Mouse (Mus musculus): ENCODE measurements around the gene Pde8a.

Gene Pde8a

DNA sequence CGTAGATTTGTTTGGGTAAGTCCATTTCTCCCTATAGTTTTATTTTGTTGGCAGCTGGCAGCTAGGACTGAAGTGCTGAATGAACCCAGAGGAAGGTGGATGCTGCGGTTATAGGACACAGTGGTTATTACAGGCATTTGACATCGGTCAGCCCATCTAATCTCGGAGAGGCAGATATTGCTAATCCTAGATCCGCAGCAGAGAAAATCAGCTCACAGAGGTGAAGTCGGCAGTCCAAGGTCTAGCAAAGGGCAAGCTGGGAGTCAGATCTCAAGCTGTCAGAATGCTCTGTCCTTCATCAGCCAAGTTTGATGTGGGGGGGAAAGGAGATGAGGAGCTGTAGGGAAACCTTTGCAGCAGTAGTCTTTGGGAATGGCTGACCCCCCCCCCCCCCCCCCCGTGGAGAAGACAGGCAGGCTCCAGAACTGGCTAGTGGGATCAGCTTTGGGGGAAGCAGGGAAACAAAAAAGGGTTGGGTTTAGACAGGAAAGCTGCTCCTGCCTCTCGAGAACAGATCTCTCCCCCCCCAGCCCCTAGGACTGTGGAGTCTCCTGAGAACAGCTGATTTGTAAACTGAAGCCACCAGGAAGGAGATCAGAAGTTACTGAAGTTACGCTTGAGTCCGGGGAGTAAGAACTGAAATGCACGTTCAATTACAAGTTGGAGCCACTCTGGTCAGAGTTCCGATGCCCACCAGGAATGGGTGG, 3.3 kb upstream of the Pde8a start:
- DNase-seq (ENCODE audit: low spot score), result no peak

DNA sequence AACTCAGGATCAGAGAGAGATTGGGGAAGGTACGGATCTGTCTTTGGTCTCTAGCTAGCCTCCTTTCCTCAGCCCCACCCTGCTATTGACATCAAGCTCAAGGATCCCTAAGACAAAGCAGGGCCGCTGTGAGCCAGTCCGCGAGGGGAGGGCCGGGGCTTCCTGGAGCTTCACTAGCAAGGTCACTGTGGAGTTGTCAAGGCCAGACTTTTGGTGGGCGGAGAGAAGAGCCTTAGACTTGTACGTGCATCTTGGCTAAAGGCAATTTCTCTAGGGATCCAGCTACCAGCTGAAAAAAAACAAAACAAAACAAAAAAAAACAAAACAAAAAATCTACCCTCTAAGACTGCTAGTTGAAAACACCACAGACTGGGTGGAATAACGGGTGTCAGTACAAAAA, 1.6 kb upstream of the Pde8a start:
- no peak for DNase-seq (ENCODE audit: low spot score)

DNA sequence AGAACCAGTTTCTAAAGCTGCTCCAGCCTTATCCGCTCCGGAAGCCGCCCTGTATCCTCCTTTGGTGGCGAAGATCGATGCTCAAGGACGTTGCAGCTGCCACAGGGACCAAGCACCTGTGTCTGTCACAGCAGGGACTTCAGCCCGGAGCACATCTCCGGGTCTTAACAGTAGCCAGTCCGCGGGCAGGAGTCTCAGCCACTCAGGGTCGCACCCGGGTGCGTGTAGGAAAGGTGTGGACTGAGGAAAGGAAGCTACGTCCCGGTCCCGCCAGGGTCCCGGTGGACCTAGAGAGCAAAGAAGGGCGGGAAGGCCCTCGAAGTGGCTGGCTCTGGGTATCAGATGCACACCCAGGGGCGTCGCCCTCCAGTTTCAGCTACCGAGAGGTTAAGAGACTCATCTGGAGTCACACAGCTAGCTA, 1.1 kb upstream of the Pde8a start:
- DNase-seq (ENCODE audit: low spot score), result peak; percentile 34

DNA sequence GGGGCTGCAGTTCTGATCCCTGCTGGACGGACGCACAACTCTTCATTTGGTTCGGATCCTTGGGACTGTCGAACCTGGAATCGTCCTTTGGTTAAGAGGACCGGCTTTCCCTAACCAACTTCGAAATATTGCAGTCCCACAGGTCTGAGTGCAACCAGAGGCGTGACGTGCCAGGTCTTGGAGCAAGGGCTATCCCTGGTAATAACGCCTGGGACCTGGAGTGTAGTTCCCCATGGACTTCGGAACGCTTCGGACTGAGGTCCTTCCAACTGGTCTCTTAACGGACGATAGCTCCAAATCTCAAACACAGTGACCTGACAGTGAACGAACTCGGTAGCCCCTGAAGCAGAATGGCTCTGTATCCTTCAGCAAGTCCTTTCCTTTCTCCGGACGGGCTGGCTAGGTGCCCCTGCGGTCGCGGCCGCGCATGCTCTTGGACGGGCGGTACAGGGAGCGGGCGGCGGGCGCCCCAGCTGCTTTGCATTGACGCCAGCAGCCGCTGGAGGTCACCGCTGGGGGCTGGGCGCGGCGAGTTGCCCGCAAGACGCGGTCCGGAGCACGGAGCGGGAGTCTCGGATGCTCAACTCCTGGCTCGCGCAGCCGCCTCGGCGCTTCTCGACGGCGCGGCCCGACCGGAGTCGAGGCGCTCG, 574 bp upstream of the Pde8a start:
- DNase-seq (ENCODE audit: low spot score), result peak; percentile 93

DNA sequence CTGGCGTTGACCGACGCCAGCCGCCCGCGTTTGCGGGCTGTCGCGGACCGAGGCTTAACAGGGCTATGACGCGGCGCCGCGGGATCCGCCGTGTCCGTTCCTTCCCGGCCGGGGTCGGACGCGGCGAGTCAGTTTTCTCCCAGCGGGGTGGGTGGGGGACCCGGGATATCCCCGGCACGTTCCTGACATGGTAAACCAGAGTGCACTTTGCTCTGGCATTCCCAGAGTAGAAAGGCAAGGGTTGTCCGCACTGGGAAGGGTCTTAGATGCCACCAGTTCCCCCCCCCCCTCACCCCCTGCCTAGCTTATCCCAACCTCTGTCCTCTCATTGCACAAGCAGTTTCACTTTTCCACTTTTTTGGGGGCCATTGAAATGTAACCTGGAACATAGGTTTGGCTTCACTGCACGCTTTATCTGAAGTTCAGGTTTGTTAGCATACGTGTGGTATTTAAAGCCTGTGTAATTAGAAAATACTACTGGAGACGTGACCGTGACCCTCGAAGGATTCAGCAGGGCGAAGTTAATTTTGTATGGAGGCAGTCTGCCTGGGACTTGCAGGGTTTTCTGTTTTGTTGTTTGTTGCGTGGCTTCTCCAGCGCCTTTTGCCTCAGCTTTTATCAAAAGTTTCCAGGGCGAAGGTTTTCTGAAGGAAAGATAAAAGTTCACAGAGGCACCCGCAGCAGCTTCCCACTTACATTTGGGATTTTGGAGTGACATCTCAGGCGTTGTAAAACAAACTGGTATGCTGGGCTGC, 934 bp downstream of the Pde8a start:
- no peak for DNase-seq (ENCODE audit: low spot score)

DNA sequence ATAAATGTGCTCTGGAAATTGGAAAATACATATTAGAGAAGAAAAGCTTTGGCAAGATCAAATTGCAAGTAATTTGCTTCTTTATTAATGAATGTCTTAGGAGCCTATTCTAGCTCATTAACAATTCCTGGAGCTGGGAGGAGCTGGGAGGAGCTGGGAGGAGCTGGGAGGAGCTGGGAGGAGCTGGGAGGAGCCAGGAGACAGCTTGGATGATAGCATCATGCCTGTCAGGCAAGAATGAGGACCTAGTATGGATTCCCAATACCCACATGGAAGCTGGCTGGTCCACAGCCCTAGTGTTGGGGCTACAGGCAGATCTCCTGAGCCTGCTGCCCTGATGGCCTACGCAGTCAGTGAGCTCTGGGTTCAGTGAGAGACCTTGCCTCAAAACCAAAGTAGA, 2.6 kb downstream of the Pde8a start:
- DNase-seq (ENCODE audit: low spot score), result no peak

DNA sequence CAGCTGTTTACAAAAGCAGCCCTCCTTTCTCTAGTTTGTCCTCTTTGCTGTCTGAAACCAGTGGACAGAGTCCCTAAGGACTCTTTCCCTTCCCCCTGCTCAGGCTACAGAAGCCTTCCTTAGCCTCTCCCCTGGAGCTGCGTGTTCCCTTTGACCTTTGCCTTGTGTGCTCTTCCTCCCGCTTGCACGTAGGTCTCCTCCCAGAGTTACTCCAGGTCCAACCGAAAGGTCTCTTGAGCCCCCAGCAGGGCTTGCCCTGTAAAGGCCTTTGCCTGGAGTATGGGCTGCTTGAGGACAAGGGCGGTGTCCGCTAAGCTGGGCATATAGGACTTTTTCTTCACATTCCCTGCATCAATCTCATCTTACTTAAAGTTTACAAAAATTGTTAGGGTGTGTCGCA, 5.9 kb downstream of the Pde8a start:
- DNase-seq (ENCODE audit: low spot score), result no peak

DNA sequence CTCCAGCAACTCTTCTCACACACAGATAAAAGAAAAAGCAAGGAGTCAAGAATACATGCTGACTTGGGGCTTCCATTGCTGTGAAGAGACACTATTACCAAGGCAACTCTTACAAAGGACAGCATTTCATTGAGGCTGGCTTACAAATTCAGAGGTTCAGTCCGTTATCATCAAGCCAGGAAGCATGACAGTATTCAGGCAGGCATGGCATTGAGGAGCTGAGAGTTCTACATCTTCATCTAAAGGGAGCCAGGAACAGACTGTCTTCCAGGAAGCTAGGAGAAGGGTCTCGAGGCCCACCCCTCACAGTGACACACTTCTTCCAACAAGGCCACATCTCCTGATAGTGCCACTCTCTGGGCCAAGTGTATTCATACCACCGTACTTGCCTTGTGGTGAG, 7.0 kb downstream of the Pde8a start:
- DNase-seq (ENCODE audit: low spot score), result no peak

DNA sequence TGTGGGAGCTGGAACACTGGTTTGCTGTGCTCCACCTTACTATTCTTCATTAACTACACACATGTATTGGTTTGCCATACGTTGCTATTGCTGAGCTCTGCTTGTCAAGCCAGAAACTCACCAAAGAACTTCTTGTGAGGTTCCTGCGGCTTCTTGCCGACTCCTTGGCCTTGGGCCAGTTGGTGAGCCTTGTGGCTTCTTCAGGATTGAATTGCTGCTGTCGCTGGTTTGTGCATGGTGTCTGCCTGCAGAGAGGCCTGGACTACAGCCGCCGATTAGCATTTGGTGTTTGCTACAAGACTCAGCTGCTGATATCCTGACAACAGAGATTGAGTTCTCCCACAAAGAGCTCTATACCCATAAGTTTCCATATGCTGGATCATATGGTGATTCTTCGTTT, 10.9 kb downstream of the Pde8a start:
- DNase-seq (ENCODE audit: low spot score), result no peak

DNA sequence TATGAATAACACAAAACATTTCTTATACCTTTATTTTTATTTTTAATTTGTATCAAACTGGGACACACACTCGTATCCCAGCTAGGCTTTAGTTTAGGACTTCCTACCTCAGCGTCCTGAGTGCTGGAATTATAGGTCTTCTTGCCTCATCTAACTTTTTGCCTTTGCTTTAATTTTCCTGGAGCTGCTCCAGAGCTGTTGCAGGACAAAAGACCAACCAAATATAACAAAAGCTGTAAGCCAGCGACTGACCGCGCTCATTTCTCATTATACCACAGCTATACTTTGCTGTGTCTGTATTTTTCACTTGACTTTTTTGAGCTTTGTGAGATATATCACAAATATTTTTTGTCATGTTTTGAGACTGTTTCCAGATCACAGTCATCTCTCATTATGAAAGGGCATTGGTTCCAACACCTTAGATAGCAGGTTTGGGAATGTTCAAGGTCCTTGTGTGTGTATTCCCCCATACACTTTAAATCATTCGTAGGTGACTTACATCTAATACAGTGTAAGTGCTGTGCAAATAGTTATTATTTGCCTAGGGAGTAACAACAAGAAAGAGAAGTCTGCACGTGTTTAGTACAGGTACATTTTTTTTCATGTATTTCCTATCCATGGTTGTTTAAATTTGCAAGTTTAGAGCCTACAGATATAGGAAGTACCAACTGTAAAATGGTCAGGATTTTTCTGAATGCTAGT, 16.8 kb downstream of the Pde8a start:
- no peak for DNase-seq (ENCODE audit: low spot score)

DNA sequence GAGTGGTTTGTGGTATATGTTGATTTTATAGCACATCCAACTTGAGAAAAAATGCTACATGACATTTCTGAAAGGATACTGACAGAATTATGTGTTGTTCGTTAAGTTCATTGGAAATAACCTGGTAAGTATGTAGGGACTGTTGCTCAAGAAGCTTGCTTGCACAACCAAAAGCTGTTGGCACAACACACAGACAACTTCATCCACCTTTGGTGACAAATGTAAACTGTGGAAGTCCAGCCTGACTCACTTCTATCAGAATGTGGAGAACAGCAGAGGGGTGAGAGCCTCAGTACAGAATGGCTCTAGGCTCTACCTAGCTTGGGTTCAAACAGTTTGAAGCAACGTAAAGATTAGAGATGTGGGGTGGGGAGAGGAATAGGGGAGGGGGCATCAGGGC, 19.3 kb downstream of the Pde8a start:
- no peak for DNase-seq (ENCODE audit: low spot score)

DNA sequence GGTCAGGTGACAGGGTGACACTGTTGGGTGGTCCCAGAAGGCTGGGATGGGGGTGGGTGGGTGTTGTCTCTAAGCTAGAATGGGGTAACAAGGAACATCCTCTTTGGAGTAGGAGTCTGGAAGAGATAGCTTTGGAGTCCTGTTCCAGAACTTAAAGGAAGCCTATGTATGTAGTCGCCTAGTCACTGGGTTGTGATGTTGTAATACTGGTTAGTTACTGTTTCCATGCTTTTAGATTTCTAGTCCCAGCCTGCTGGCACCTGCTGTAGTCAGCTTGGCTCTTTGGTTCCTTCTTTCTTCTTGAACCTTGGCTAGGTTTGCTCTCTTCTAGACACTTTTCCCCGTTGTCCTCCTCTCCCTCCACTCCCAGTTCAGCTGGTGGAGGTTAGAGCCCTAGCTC, 21.7 kb downstream of the Pde8a start:
- DNase-seq (ENCODE audit: low spot score), result no peak

DNA sequence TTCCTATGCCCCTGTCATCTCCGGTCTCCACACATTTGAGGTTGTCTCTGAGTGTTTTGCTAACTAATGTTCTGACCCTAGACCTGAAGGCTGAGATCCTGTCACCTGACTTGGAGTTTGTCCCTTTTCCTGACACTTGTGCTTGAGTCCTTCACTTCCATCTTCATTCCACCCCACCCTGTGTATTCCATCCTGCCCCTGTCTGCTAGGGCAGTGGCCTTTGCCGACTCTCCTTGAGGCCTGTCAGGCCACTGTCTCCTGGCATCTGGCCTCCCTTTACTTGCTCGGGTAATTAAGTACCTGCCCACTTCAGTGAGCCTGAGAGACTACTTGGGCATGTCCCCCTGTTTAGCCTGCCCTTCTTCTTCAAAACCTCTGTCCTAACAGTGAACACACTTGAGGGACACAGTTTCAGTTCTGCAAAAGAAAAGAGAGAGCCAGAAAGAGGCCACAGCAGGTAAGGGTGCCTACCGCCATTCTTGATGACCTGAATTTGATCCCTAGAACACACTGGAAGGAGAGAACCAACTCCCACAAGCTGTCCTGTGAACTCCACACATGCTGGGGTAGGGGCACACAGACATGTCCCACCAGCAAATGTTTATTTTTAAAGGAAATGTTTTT, 22.3 kb downstream of the Pde8a start:
- DNase-seq (ENCODE audit: low spot score), result no peak

DNA sequence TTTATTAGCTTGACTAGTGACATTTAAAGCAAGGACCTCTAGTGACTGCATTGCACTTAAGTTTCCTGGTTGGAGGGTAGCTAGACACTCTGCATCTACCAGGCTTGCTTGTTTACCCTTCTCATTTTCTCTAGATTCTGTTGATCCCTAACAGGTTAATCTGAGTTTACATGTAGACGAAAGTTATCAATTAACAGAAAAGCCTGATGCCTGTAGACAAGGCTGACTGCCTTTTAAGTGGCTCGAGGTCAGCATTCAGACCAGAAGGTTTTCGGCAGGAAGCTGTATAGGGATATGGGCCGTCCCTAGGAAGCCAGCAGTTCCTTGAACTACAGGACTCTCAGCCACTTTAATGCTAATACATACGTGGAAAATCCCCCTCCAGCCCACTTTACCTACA, 30.0 kb downstream of the Pde8a start:
- no peak for DNase-seq (ENCODE audit: low spot score)

DNA sequence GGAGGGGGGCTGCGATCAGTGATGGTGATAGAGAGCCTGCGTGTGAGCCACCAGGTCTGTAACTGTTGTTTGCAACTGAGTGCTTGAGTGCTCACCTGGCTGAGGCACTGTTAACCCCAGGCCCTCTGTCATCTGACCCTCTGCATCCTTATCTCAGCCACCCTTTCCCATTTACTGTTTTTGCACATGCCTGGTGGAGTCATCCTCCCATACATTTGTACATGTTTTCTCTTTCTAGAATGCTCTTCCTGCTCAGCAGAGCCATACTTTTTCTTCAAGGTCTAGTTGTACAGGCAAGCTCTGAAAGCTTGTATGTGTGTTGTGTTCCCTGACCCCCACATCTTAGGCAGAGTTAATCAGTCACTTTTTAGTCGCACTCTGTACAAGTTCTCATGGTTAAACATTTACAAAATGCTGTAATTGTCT, 36.5 kb downstream of the Pde8a start:
- DNase-seq (ENCODE audit: low spot score), result no peak

DNA sequence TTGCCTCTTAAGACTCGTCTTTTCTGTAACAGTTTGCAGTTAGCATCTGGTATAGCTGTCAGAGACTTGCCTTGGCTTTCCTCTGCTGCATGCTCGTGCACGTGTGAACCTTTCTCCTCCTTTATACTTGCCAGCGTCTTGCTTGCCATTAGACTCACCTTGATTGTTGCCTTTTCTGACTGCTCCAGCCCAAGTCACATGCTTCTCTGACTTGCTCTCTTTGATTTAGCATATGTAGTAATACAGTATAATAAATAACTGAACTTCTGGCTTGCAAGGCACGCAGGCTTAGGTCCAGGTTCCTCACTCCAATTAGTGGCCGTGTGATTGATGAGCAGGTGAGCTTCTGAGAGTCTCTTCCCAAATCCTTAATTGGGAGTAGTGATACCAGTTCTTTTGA, 37.2 kb downstream of the Pde8a start:
- DNase-seq (ENCODE audit: low spot score), result no peak

DNA sequence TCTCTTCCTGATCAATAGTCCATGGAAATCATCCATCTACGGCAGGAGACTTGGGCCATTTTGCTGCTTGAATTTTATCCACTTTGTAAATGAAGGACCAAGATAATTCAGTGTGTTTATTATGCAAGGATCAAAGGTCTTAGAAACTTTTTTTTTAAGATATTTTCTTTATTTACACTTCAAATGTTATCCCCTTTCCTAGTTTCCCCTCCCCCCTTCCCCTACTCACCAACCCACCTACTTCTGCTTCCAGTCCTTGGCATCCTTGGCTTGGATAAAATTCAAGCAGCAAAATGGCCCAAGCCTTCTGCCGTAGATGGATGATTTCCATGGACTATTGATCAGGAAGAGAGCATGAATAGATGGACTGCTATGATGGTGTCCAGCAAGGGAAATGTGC, 38.1 kb downstream of the Pde8a start:
- DNase-seq (ENCODE audit: low spot score), result no peak

DNA sequence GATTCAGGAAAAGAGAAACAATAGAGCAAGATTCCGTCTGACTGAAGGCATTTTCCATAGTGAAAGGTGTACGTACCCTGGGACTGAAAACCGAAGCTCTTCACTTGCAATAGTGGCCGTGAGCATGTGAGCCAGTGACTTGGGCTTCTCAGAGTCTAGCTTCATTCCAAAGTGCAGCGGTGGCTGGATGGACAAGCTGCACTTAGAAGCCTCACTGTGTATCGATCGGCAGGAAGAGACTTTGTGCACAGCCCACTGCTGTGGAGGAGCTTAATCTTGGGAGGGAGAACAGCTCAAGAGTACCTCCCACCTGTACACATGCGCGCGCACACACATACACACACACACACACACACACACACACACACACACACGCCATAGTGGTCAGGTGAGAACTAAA, 39.9 kb downstream of the Pde8a start:
- DNase-seq (ENCODE audit: low spot score), result no peak

DNA sequence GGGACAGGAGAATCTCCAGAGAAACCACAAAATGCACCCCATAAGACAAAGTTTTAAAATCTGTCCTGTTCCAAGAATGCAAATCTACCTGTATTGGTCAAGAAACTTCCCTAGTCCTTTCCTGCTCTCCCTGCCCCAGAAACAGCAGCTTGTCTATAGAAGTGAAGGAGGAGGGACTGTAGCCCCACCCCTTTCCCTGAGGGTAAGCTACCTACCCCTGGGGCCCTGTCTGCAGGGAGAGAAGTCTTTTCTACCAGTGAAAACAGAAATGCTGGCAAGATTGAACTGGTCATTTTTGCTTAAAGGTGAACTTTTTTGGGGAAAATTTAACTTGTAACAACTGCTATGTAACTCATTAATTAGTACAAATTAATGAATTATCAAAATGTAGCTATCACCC, 41.2 kb downstream of the Pde8a start:
- no peak for DNase-seq (ENCODE audit: low spot score)

DNA sequence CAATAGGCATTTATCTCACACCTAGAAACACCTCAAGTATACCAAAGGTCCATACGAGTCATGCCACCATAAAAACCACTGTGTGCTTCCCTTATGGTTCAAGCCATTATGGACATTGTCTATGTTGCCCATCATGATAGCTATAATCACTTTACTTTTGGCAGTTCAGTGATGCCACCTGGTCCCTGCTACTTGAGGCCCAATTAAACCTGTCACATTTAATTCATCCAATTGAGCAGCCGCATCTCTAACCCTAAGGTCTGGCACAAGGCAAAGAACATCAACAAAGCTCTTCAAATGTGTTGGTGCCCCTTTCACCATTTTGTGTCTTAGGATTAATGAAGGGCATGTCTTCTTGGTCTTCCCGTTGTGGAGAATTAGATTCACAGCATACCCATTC, 42.1 kb downstream of the Pde8a start:
- no peak for DNase-seq (ENCODE audit: low spot score)

DNA sequence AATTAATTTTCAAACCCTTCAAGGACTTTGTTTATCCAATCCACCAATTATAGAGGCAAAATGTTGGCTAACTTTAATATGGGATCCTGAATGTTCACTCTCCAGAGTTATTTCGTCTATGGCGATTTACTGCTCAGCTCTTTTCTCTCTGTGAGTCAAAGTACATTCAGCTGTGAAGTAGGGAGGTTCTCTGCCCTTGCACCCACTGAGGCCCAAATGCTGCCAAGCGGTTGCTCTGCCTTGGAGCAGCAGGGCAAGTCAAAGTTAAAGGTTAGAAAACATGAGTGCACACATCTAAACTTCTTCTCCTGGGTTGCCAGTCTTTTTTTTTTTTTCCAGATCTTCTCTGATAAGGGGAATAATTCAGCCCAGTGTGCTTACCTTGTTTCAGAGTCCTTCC, 43.4 kb downstream of the Pde8a start:
- DNase-seq (ENCODE audit: low spot score), result no peak

DNA sequence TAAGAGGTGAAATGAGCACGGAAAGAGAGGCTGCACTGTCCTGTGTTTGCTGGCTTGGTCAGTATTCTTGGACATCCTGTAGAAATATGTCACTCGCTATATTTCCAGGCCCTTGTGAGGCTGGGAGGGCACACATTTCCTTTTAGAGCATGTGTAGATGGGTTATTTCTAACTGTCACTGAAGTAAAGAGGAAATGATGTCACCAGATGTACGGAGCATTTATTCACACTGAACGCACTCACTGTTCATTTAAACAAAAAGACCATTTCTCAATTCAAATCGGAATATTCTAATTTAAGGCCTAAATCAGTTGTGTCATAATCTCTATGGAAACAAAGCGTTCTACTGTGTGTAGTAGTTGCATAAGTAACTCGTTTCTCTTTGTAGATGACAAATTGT, 48.2 kb downstream of the Pde8a start:
- no peak for DNase-seq (ENCODE audit: low spot score)

Data from urinary bladder, postnatal 14 days (tissue).